Mouse (Mus musculus): ENCODE data around the gene Cd200r4. TPM values are rescaled to one million over a fixed set of nuclear protein-coding genes. Genes with fewer than 3 reads are reported as not detected.

The Cd200r4 gene
- polyA plus RNA-seq (2015; fragmentation: Nextera tagmentation; extraction: Ambion mirVana), result not detected in 2 replicates

DNA sequence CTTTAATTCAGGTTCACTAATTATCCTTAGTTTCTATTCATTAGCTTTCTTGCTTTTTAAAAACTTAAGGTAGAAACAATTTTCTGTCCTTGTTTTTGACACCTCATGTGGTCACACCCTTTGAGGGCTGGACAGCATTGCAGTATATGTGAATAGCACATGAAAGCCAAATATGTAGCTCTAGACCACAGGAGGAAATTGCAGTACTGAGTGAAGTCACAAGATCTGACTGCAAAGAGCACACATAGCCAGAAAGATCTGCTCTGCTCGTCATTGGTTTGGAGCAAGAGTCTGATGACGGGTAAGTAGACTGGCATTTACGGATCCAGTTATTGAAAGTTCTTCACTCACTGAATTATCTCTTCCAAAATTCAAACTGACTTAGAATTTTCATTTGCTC, at the start of gene Cd200r4:
TSS of gene Cd200r4 (plus strand) at position 190 of the 400 bp plus-strand sequence.
- H3K27me3 ChIP-seq (ENCODE audit: insufficient read depth, low read length), result no peaks in the 10 kb centered on the region
- 90% methylated on average over 3 of the region's 3 CpGs for WGBS
- no peak within 1 kb of the TSS for H3K9ac ChIP-seq (replicated peaks; ENCODE audit: low read length)
- no peak within 1 kb of the TSS for H3K4me3 ChIP-seq (ENCODE audit: low read length)
- no peaks in the 10 kb centered on the region for H3K9me3 ChIP-seq (ENCODE audit: low read length)
- H3K36me3 ChIP-seq (ENCODE audit: insufficient read depth, low read length), result no peaks in the 10 kb centered on the region
- H3K4me1 ChIP-seq (ENCODE audit: insufficient read depth, low read length), result no peaks in the 10 kb centered on the region
- H3K27ac ChIP-seq (ENCODE audit: low read length), result no peak within 1 kb of the TSS
- H3K4me2 ChIP-seq (replicated peaks; ENCODE audit: low read depth, low read length), result no peak within 1 kb of the TSS
- no peak for ATAC-seq (ENCODE audit: low FRiP score, low TSS enrichment)

GRCm38 (mm10) chr16:44761811-44762210, 49.7 kb upstream of the Cd200r4 start:
- Histone ChIP-seq H3K36me3 (ENCODE audit: insufficient read depth, low read length) (no peaks in the 10 kb centered on the region), H3K27me3 (ENCODE audit: insufficient read depth, low read length) (no peaks in the 10 kb centered on the region), H3K9ac (replicated peaks; ENCODE audit: low read length) (no peak overlapping the region), H3K4me3 (ENCODE audit: low read length) (no peak overlapping the region), H3K4me2 (replicated peaks; ENCODE audit: low read depth, low read length) (no peak overlapping the region), H3K4me1 (ENCODE audit: insufficient read depth, low read length) (no peaks in the 10 kb centered on the region), H3K27ac (ENCODE audit: low read length) (no peak overlapping the region), H3K9me3 (ENCODE audit: low read length) (no peaks in the 10 kb centered on the region)
- ATAC-seq (ENCODE audit: low FRiP score, low TSS enrichment), result no peak
- 68% methylated on average over 1 of the region's 1 CpGs for WGBS

- Histone ChIP-seq H3K27ac (ENCODE audit: low read length) (no peak within 1 kb of the TSS), H3K36me3 (ENCODE audit: insufficient read depth, low read length) (no peaks in the 10 kb centered on the region), H3K9me3 (ENCODE audit: low read length) (no peaks in the 10 kb centered on the region), H3K4me3 (ENCODE audit: low read length) (no peak within 1 kb of the TSS), H3K4me2 (replicated peaks; ENCODE audit: low read depth, low read length) (no peak within 1 kb of the TSS), H3K9ac (replicated peaks; ENCODE audit: low read length) (no peak within 1 kb of the TSS), H3K27me3 (ENCODE audit: insufficient read depth, low read length) (no peaks in the 10 kb centered on the region), H3K4me1 (ENCODE audit: insufficient read depth, low read length) (no peaks in the 10 kb centered on the region)
- WGBS, result 79% methylated on average over 22 of the region's 22 CpGs
- no peak for ATAC-seq (ENCODE audit: low FRiP score, low TSS enrichment)
These were observed 45.8 kb upstream of the Cd200r4 start, which contains the start of gene Cd200r1 for GRCm38 (mm10) chr16:44765555-44766319. TSS of gene Cd200r1 (plus strand) at chr16:44765736.

DNA sequence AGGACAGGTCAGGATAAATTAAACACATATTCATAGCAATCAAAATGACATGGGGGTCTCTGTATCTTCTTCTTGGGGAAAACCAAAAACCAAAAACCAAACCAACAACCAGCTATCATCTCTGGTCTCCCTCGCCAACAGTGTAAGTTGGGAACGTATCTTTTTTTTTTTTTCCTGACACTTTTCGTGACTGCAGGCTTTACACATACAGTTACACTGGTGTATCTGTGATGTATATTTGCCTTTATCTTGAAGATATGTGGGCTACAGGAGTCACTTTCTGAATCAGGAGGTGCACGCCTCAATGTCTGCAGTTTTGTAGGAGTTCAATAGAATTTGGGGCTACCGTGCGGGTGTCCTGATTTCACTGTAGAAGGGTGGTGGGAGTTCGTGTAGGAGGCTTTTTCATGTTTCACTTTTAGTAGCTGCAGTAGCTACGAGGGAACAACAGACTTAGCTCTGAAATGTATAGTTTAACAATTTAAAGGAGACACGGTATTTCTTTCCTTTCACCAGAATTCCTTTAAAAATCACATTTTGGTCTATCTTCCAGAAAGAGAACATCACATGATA, 45.1 kb upstream of the Cd200r4 start:
- H3K4me2 ChIP-seq (replicated peaks; ENCODE audit: low read depth, low read length), result no peak overlapping the region
- H3K4me3 ChIP-seq (ENCODE audit: low read length), result no peak overlapping the region
- no peaks in the 10 kb centered on the region for H3K27me3 ChIP-seq (ENCODE audit: insufficient read depth, low read length)
- H3K27ac ChIP-seq (ENCODE audit: low read length), result no peak overlapping the region
- WGBS, result 85% methylated on average over 9 of the region's 9 CpGs
- no peaks in the 10 kb centered on the region for H3K9me3 ChIP-seq (ENCODE audit: low read length)
- H3K9ac ChIP-seq (replicated peaks; ENCODE audit: low read length), result no peak overlapping the region
- no peak for ATAC-seq (ENCODE audit: low FRiP score, low TSS enrichment)
- H3K4me1 ChIP-seq (ENCODE audit: insufficient read depth, low read length), result no peaks in the 10 kb centered on the region
- H3K36me3 ChIP-seq (ENCODE audit: insufficient read depth, low read length), result no peaks in the 10 kb centered on the region

DNA sequence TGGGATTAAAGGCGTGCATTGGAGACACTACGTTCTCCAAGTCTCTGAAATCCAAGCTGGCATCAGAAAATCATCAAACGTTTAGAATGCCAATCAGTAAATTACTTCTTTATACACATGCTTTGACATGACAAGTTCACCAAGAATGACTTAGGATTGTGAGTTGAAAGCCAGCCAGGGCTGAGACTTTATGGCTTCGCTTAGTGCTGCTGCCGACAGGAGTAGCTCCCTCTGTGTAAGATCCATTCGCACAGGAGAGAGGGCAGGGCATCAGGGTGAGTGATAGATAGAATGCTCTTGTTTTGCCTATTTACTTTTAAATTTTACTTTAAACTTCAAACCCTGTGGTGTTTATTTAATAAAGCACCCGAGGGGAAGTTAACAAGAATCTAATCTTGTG, 44.0 kb upstream of the Cd200r4 start:
- Histone ChIP-seq H3K4me1 (ENCODE audit: insufficient read depth, low read length) (no peaks in the 10 kb centered on the region), H3K4me3 (ENCODE audit: low read length) (no peak overlapping the region), H3K4me2 (replicated peaks; ENCODE audit: low read depth, low read length) (no peak overlapping the region), H3K27me3 (ENCODE audit: insufficient read depth, low read length) (no peaks in the 10 kb centered on the region), H3K27ac (ENCODE audit: low read length) (no peak overlapping the region), H3K9ac (replicated peaks; ENCODE audit: low read length) (no peak overlapping the region), H3K9me3 (ENCODE audit: low read length) (no peaks in the 10 kb centered on the region), H3K36me3 (ENCODE audit: insufficient read depth, low read length) (no peaks in the 10 kb centered on the region)
- no peak for ATAC-seq (ENCODE audit: low FRiP score, low TSS enrichment)
- 82% methylated on average over 7 of the region's 7 CpGs for WGBS

DNA sequence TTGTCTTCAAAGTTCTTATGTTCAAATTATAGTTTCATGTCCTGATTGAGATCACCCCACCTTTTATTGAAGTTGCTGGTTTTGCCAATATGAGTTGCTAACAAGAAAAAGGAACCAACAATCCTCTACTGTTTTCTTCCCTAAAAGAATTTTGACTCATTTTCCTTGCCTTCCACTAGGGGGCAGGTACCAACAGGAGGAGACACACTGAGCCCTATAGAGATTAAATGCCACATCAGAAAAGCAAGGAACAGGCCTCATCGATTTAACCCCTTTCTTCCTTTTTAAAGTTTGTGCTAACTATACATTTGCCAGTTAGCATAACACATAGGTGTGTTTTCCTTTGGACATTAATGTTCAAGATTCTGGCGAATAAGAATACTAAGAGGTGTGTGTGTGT, 43.6 kb upstream of the Cd200r4 start:
- peak; percentile 42; the same call in 1 of the 2 replicates for ATAC-seq (ENCODE audit: low FRiP score, low TSS enrichment)

GRCm38 (mm10) chr16:44772577-44772976, 39.0 kb upstream of the Cd200r4 start:
- H3K4me2 ChIP-seq (replicated peaks; ENCODE audit: low read depth, low read length), result no peak overlapping the region
- 63% methylated on average over 6 of the region's 6 CpGs for WGBS
- H3K4me1 ChIP-seq (ENCODE audit: insufficient read depth, low read length), result no peaks in the 10 kb centered on the region
- no peak overlapping the region for H3K27ac ChIP-seq (ENCODE audit: low read length)
- no peak overlapping the region for H3K9ac ChIP-seq (replicated peaks; ENCODE audit: low read length)
- H3K4me3 ChIP-seq (ENCODE audit: low read length), result no peak overlapping the region
- no peaks in the 10 kb centered on the region for H3K27me3 ChIP-seq (ENCODE audit: insufficient read depth, low read length)
- H3K9me3 ChIP-seq (ENCODE audit: low read length), result no peaks in the 10 kb centered on the region
- no peak for ATAC-seq (ENCODE audit: low FRiP score, low TSS enrichment)
- H3K36me3 ChIP-seq (ENCODE audit: insufficient read depth, low read length), result no peaks in the 10 kb centered on the region

More for the DNA sequence above, 43.6 kb upstream of the Cd200r4 start:
- no peak overlapping the region for H3K27ac ChIP-seq (ENCODE audit: low read length)
- no peaks in the 10 kb centered on the region for H3K9me3 ChIP-seq (ENCODE audit: low read length)
- no peak overlapping the region for H3K4me3 ChIP-seq (ENCODE audit: low read length)
- H3K27me3 ChIP-seq (ENCODE audit: insufficient read depth, low read length), result no peaks in the 10 kb centered on the region
- H3K36me3 ChIP-seq (ENCODE audit: insufficient read depth, low read length), result no peaks in the 10 kb centered on the region
- WGBS, result 45% methylated on average over 2 of the region's 2 CpGs
- no peak overlapping the region for H3K9ac ChIP-seq (replicated peaks; ENCODE audit: low read length)
- no peak overlapping the region for H3K4me2 ChIP-seq (replicated peaks; ENCODE audit: low read depth, low read length)
- no peaks in the 10 kb centered on the region for H3K4me1 ChIP-seq (ENCODE audit: insufficient read depth, low read length)

GRCm38 (mm10) chr16:44773673-44774072, 37.9 kb upstream of the Cd200r4 start:
- Histone ChIP-seq H3K27me3 (ENCODE audit: insufficient read depth, low read length) (no peaks in the 10 kb centered on the region), H3K27ac (ENCODE audit: low read length) (no peak overlapping the region), H3K4me1 (ENCODE audit: insufficient read depth, low read length) (no peaks in the 10 kb centered on the region), H3K36me3 (ENCODE audit: insufficient read depth, low read length) (no peaks in the 10 kb centered on the region), H3K4me2 (replicated peaks; ENCODE audit: low read depth, low read length) (no peak overlapping the region), H3K9ac (replicated peaks; ENCODE audit: low read length) (no peak overlapping the region), H3K4me3 (ENCODE audit: low read length) (no peak overlapping the region), H3K9me3 (ENCODE audit: low read length) (no peaks in the 10 kb centered on the region)
- ATAC-seq (ENCODE audit: low FRiP score, low TSS enrichment), result no peak
- 85% methylated on average over 3 of the region's 3 CpGs for WGBS

DNA sequence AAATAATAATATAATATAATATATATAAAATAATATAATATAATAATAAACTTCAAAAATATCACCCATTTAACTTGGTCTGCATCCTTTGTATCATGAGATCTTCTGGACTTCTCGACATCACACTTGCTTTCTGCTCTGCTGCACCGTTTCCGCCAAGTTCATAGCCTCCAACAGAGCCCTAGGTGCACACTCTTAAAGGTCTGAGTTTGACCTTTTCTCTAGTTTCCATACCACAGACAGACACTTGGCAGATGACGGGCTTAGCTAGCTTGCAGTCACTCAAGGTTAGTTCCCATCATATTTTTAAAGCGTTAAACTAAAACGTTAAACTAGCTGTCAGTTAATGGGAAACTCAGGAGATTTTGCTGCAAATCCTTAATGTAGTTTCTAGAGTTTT, 37.3 kb upstream of the Cd200r4 start:
- Histone ChIP-seq H3K27me3 (ENCODE audit: insufficient read depth, low read length) (no peaks in the 10 kb centered on the region), H3K36me3 (ENCODE audit: insufficient read depth, low read length) (no peaks in the 10 kb centered on the region), H3K4me3 (ENCODE audit: low read length) (no peak overlapping the region), H3K4me2 (replicated peaks; ENCODE audit: low read depth, low read length) (no peak overlapping the region), H3K4me1 (ENCODE audit: insufficient read depth, low read length) (no peaks in the 10 kb centered on the region), H3K27ac (ENCODE audit: low read length) (no peak overlapping the region), H3K9me3 (ENCODE audit: low read length) (no peaks in the 10 kb centered on the region), H3K9ac (replicated peaks; ENCODE audit: low read length) (no peak overlapping the region)
- ATAC-seq (ENCODE audit: low FRiP score, low TSS enrichment), result no peak
- WGBS, result 84% methylated on average over 6 of the region's 6 CpGs

- H3K36me3 ChIP-seq (ENCODE audit: insufficient read depth, low read length), result no peaks in the 10 kb centered on the region
- H3K4me2 ChIP-seq (replicated peaks; ENCODE audit: low read depth, low read length), result peak overlapping the region; percentile 41
- no peak for ATAC-seq (ENCODE audit: low FRiP score, low TSS enrichment)
- no peak overlapping the region for H3K9ac ChIP-seq (replicated peaks; ENCODE audit: low read length)
- no peaks in the 10 kb centered on the region for H3K4me1 ChIP-seq (ENCODE audit: insufficient read depth, low read length)
- no peaks in the 10 kb centered on the region for H3K9me3 ChIP-seq (ENCODE audit: low read length)
- H3K4me3 ChIP-seq (ENCODE audit: low read length), result 0 out of 2 replicates have a peak overlapping the region, but pooled peaks have one; percentile 15
- no peaks in the 10 kb centered on the region for H3K27me3 ChIP-seq (ENCODE audit: insufficient read depth, low read length)
- H3K27ac ChIP-seq (ENCODE audit: low read length), result no peak overlapping the region
- WGBS, result 59% methylated on average over 17 of the region's 17 CpGs
These were observed 32.9 kb upstream of the Cd200r4 start for GRCm38 (mm10) chr16:44778538-44779147.
